Mouse (Mus musculus): Measurements from ENCODE around the gene Gm5751.
"Not testable (repeated sequence)": the region's sequence is repeated elsewhere in the genome, so short reads cannot be mapped to it uniquely, and the experiment has no call there.

Gm5751 gene

GRCm38 (mm10) chrX:8873953-8874352 lies at the start of gene Gm5751:
Gm5751 (plus strand) TSS chrX:8874253.
- not testable (repeated sequence) for DNase-seq

GRCm38 (mm10) chrX:8832043-8832442 lies 42.0 kb upstream of the Gm5751 start:
- DNase-seq, result peak in 1 of 2 experiments; percentile 38

GRCm38 (mm10) chrX:8843694-8844093 lies 30.4 kb upstream of the Gm5751 start, which contains the start of gene Gm6592:
Gm6592 (plus strand) TSS chrX:8843994.
- DNase-seq, result no peak

GRCm38 (mm10) chrX:8852486-8852885 lies 21.6 kb upstream of the Gm5751 start:
- no peak for DNase-seq

- DNase-seq, result peak; percentile 45 to 74
These were observed 9.7 kb upstream of the Gm5751 start for GRCm38 (mm10) chrX:8864331-8864730.

- DNase-seq, result no peak
These were observed 10.3 kb downstream of the Gm5751 start for GRCm38 (mm10) chrX:8884336-8884735.

- no peak for DNase-seq
These were observed 17.9 kb downstream of the Gm5751 start for GRCm38 (mm10) chrX:8891975-8892342.

- DNase-seq, result peak; percentile 71 to 87
These were observed 18.5 kb downstream of the Gm5751 start, which contains the start of gene B630019K06Rik for GRCm38 (mm10) chrX:8892343-8893155. B630019K06Rik (plus strand) TSS chrX:8892382.

GRCm38 (mm10) chrX:8893182-8893651 lies 19.2 kb downstream of the Gm5751 start:
- no peak for DNase-seq

- no peak for DNase-seq
These were observed 26.8 kb downstream of the Gm5751 start for GRCm38 (mm10) chrX:8900823-8901222.

- no peak for DNase-seq
These were observed 27.9 kb downstream of the Gm5751 start for GRCm38 (mm10) chrX:8901906-8902472.

GRCm38 (mm10) chrX:8921080-8921479 lies 47.0 kb downstream of the Gm5751 start:
- DNase-seq, result no peak

- DNase-seq, result no peak
These were observed 48.0 kb downstream of the Gm5751 start for GRCm38 (mm10) chrX:8921813-8922607.

GRCm38 (mm10) chrX:8927308-8927707 lies 53.3 kb downstream of the Gm5751 start:
- no peak for DNase-seq

All from lung, postnatal 4 days (tissue).